Mouse (Mus musculus) R1 (cell line): ENCODE results near the gene Podxl2.

Experiments
- DNase-seq: peaks from one replicate; pipeline ENCODE4 v3.0.0-alpha.2; 2018; ENCODE audit warnings: low read depth, low spot score

The Podxl2 gene

DNA sequence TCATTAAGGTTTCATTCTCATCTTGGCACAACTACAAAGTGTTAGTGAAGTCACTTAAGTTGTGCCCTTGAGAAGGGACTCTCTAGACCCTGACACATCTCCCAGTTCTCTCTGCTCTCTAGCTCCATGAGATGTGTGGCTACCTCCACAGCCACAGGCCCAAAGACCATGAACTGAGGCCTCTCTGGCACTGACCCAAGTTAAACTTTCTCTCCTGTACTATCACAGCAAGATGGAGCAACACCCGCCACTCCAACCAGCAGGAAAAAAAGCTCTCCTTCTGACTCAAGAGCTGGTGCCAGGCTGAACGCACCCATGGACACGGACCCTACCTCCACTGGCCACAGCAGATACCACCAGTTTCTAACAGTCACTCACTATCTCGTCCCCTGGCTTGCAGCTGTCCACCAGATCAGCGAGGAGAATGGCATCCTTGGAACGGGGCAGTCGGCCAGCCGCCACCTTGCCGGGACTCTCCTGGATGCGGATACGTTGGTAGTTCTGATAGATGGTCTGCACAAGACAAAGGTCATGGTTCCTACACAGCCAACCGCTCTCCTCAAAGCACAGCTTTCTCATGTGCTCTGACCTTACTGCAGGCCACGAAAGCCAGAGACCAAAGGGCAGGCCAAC, 14.7 kb upstream of the Podxl2 start:
- DNase-seq = no peak

DNA sequence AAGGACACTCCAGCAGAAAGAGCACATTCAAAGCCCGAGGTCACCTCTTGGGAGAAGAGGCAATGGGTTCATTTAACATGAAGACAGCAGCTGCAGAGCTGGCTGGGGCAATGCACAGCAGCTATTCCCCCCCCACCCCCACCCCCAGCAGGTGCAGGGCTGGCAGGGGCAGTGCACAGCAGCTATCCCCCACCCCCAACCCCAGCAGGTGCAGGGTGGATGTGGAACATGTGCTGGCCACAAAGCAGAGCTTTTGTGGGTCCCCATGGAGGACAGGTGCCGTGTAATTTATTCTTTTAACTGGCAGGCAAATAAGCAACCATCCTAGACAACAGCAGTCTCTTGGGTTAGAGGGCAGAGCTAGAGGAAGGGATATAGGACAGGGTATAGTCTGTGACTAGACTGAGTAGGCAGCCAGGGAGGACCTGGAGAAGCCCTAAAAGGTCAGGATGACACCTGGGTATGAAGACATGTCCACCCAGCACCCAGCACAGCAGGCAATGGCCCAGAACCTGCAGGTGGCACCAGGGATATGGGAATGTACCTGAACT, 11.6 kb upstream of the Podxl2 start:
- DNase-seq = no peak

DNA sequence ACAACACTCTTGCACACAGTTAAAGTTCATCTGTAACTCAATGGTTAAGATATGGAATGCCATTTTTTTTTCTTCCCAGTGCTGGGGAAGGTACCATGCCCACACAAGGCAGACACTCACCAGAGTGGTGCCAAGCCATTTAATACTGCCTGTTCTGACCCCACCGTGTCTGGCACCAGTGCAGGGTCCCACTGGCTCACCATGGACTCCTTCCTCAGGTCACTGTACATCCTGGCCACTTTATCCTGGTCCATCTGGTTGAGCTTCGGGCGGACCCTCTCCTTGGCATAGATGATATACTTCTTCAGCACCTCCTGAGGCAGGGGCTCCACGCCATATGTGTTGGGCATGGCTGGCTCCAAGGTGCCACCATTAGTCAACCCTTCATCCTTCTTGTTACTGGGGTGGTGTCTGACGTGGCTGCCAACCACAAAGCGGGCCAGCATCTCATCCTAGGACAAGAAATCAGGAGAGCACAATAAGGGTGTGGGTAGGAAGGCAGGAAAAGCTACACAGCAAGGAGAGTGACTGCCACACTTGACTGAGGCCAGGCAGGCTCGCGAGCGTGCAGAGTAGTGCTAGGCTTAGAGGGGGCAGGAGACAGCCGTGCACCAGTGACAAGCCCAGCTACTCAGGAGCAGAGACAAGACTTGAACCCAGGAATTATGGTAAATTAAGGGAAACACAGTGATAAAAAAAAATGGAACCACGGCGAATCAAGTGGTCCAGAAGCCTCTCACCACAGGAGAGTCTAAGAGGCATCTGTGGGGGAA, 11.0 kb upstream of the Podxl2 start:
- DNase-seq = no peak

DNA sequence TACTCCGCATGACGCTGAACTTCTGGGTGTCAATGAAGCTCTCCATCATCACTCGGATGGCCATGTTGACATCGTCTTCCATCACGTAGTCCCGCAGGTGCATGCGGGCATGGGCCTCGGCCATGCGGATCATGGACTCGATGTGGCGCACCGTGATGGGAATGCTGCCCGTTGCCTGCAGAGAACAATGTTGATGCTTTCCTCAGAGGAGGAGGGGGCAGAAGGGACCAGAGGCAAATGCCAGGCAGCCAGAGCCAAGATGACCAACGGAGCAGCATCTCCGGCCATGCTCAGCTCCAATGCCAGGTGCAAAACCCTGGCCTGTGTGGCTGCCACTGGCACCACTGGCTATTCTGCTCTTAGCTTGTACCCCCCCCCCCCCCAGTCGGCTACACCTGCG, 9.8 kb upstream of the Podxl2 start:
- DNase-seq = no peak

DNA sequence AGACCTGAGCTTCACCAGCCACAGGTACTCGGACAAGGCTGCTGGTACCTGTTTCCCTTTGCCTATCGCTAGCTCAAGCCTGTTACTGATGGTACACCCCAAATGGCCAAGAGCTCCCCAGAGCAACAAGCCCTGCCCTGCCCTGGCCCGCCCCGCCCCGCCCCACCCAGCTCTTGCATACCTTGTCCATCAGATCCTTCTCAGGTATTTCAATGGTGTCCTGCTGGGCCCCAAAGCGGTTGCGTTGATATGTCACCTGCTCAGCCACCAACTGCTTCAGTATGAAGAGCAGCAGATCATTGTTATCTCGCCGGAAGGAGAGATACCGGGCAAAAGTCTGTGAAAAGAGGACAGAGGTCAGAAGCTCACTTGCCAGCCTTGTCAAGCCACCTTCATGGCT, 9.4 kb upstream of the Podxl2 start:
- peak; percentile 82 for DNase-seq

DNA sequence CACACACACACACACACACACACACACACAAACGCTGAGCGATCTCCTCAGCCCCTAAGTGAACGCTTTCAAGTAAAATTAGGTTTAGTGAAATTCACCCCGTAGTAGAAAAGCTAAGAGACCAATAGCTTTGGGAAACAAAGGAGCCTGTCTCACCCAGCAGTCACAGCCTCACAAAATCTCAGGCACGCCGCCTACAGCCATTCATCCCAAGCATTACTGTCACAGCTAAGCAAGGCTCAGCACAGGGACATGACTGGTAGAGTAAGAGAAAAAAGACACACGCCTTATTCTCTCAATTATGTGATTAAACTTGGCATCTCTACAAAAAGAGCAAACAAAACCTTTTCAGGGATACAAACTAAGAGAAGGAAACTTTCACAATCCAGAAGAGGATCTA, 6.5 kb upstream of the Podxl2 start:
- DNase-seq = no peak

- DNase-seq = peak; percentile 61
Observed at GRCm38 (mm10) chr6:88879471-88879870, 4.6 kb upstream of the Podxl2 start.

DNA sequence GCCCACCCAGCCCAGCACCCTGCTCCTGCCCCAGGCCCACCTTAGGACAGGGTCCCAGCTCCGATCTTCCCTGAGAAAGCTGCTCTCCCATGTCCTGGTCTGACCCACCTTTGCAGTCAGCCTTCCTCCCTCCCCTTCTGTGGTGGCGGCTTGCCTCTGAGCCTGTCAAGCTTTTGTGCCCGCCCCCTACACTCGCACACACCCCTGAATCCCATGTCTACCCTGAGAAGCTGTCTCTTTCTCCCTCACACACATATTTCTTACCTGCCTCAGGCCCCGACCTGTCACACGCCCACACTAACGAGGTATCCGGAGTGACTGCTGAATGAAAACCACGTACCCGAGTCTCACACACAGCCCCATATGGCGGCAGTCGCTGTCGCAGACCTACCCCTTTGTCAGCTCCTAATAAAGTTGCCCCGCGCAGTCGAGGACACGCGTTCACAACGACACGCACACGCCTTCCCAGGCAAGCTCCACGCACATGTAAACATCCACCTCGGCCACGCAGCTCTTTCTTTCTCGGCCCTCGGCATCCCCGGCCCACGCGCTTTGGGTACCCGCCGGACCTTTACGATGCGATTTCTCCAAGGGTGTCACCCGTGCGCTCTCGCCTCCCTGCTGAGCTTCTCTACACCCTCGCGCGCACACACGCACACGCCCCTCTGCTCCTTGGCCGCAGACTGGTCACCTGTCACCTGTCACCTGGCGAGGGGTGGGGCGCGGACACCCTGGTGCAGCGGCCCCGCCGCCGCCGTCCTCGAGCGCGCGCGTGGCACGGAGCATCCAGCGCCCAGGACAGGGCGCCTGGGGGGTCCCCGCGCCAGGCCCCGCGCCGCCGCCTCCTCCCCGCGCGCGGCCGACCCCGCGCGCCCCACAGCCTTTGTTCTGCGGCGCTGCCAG, 628 bp downstream of the Podxl2 start:
- peak; percentile 54 for DNase-seq

GRCm38 (mm10) chr6:88872811-88873210, 2.0 kb downstream of the Podxl2 start:
- DNase-seq = no peak

DNA sequence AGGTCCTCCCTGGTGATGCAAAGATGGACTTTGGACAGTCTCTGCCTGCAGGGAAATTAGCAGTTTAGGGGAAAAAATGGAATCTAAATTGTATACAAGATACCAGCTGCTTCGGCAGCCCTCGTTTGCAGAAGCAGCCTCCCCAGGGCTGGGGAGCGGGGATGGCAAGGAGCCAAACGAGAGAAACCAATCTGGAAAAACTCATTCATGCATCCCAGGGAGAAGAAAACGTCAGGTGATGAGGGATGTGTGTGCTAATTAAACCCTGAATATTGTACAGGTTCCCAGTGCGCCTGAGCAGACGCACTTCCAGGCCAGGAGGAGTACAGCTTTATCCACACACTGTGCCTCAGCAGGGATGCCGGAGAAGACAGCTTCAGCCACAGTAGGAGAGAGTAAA, 3.3 kb downstream of the Podxl2 start:
- DNase-seq = no peak

- no peak for DNase-seq
Observed at GRCm38 (mm10) chr6:88870594-88870993, 4.2 kb downstream of the Podxl2 start.

GRCm38 (mm10) chr6:88869459-88869858, 5.4 kb downstream of the Podxl2 start:
- DNase-seq = no peak

- no peak for DNase-seq
Observed at GRCm38 (mm10) chr6:88865704-88866103, 9.1 kb downstream of the Podxl2 start.

DNA sequence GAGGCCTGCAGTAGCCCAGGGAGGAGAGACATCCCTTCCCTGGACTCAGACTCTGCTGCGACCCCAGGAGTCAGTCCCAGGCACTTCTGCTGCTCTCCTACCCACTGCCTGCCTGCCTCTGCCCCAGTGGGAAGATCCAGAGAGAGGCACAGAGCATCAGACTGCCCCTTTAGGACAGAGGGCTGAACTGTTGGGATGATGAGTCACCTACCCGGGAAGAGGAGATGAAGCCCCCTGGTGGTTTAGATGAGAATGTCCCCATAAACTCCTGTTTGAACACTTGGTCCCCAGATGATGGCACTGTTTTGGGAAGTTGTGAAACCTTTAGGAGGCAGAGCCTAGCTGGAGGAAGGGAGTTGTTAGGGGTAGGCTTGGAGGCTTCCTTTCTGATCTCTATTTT, 13.9 kb downstream of the Podxl2 start:
- peak; percentile 95 for DNase-seq

GRCm38 (mm10) chr6:88858341-88858740, 16.5 kb downstream of the Podxl2 start:
- DNase-seq = no peak

DNA sequence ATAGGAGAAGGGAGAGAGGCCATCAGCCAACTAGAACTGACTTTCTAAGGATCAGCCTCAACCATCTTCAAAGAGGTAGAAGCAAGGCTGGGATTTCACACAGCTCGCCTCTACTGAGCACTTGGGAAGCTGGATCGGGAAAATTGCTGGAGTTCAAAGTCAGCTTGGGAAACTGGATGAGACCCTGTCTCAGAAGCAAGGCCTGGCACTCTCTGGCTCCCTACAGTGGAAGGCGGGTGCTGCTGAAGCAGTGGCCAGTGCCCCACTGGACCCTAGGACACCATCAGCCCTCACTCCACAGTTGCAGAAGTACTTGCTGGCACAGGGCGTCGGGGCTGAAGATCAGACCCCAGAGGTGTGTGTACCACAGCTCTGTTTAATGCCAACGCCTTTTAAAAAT, 17.0 kb downstream of the Podxl2 start:
- DNase-seq = no peak

GRCm38 (mm10) chr6:88857249-88857648, 17.6 kb downstream of the Podxl2 start:
- DNase-seq = peak; percentile 27

- DNase-seq = peak; percentile 77
Observed at GRCm38 (mm10) chr6:88855636-88856035, 19.2 kb downstream of the Podxl2 start.

GRCm38 (mm10) chr6:88854509-88854908, 20.3 kb downstream of the Podxl2 start:
- no peak for DNase-seq

GRCm38 (mm10) chr6:88850034-88850433, 24.8 kb downstream of the Podxl2 start:
- no peak for DNase-seq

DNA sequence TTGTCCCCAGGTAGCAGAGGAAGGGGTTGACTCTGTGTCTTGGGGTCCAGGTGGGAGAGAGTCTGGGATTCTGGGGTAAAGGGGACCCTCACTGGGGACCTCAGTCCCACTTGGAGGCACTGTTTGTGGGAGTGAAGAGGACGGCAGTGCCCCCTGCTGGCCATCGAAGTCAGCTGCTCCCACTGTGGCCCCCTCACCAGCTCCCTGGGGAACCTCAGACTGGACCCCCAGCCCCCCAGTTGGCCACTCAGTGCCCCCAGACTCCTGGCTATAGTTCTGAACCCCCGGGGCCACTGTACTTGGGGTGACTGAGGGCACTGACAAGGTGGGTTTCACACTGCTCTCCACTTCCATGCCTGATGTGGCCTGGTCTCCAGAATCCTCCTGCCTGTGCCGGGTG, 25.6 kb downstream of the Podxl2 start:
- peak; percentile 42 for DNase-seq

- DNase-seq = no peak
Observed at GRCm38 (mm10) chr6:88847571-88847970, 27.3 kb downstream of the Podxl2 start.
